Mouse (Mus musculus) ovary, postnatal 14 days (tissue): ENCODE measurements around the gene Fam196b.

Experiments
- DNase-seq: peaks from one replicate; pipeline ENCODE4 v3.0.0; 2022; ENCODE audit warnings: low spot score

Fam196b gene

GRCm38 (mm10) chr11:34406309-34406708 is 91.7 kb downstream of the Fam196b start:
- DNase-seq = no peak

DNA sequence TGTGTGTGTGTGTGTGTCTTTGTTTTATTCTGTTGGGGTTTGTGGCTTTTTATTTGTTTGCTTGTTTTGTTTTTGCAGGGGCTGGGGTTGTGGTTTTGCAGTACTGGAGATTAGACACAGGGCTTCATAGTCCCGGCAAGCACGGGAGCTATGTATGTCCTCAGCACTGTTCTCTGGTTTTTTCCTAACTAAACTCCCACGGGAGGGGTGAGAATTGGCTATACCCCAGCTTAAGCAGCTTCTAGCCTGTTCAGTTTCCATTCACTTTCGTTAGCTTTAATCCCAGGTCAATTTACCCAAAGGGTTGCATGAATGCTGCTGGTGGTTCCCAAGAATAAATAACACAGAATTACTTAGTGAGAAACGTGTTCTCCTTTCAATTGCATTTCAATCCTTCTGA is 92.2 kb downstream of the Fam196b start:
- DNase-seq = no peak

DNA sequence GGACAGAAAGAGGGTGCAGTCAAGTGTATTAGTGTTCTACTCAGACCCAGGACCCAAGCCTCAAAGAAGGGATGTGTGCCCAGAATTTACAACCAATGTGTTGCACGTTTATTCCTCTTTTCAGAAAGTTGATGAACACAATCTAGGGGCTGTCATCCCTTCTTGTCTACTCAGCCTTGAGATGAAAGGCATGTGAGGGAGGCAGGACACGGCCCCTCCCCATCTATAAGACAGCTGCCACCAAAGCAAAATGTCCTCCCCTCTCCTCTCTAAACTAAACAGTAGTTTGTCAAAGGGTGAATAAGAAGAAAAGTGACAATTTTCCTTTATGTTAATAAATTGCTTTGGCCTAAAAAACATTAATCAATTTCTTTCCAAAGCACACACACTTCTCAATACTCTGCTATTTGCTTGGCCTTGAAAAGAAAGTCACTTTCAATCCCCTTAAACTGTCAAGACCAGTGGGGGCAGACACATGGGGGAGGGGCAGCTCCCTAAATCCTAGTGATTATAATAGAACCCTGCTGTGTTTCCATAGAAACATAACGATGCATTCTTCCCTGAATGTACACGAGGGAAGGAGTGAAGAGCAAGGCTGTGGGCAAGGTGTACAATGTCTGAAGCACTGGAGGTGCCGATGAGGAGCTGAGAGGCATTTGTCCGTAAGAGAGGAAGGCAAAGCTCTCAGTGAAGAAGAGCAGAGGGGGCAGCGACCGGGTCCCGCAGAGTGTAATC is 101.4 kb downstream of the Fam196b start:
- no peak for DNase-seq

DNA sequence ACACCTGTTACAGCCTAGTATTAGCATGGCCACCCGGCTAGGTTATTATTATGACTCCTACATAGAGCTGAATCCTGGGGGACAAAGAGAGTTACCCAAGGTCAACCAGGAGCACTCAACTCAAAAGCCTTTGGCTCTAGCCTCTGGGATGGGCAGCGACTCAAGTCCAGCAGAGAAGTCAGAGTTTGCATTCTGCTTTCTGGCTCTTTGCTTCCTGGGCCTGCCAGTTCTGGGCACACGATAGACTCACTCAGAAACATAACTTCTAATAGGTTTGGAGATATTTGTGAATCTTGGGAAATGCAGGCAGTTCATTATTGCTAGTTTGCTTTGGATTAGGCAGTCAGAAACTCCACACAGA is 102.0 kb downstream of the Fam196b start:
- DNase-seq = no peak

DNA sequence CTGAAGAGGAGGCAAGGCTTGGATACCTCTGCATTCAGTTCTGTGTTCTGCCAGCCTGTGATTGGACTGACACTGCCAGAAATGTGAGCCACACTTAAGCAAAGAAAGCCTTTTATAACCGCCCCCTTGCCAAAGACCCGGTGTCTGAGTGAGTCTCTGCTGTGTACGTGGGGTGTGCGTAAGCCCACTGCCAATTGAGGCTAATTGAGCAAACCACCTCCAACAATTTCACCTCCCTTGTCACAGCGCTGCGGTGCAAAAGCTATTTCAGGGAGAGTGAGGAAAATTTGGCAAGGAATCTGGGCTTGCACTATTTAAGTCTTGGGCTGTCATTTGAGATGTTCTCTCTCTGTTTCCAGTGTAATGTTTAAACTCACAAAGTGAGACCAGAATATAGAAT is 106.4 kb downstream of the Fam196b start:
- no peak for DNase-seq

- DNase-seq = no peak
These were observed 109.9 kb downstream of the Fam196b start for GRCm38 (mm10) chr11:34424546-34424945.

DNA sequence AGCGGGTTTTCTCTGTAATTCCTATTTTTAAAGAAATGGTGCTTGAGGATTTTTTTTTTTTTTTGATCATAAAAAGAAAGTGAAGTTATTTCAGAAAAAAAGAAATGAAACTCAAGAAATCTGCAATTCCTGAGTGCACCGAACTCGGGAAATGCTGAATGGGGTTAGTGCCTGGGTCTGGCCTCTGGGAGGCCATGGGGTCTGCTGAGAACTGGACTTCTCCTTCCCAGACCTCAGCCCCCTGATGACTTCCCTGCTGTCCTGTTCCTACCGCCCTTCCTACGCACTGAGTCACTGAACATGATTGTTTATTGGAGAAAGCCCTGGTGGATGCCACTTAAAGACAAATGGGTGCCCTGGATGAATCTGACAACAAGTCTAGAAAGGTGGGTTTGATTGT is 112.6 kb downstream of the Fam196b start:
- DNase-seq = no peak

DNA sequence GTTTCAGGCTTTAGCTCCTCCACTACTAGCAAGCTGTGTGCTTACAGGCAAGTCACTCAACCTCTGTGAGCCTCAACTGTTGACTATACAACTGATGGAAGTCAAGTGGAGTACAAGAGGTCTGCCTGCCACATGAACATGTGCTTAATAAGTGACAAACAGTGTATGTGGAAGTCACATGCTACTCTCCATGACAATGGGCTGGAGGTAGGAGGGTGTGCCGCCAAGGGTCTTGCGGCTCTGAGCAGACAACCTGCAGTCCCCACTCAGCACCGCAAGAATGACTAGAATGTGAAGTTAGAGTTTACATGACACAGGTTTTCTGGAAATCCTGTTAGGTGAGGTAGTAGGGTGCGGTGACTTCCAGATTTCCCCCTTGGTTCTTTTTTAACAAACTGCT is 116.3 kb downstream of the Fam196b start:
- DNase-seq = no peak

DNA sequence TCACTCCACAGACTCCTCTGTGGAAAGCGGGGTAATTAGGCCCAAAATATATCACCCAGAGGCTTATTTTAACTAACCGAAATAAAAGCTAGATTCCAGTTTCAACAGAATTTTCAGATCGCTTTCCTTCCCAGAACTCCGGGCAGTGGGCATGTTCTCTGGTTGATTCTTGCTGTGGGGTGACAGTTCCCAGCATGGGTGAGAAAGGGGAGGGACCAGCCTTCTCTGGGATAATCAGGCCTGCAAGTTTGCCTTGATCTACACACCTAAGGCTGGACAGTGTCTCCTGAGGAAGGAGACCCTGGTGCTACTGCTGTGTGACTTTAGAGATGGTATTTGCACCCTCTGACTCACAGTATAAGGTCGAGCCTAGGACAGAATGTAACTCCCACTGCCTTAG is 116.7 kb downstream of the Fam196b start:
- DNase-seq = no peak

DNA sequence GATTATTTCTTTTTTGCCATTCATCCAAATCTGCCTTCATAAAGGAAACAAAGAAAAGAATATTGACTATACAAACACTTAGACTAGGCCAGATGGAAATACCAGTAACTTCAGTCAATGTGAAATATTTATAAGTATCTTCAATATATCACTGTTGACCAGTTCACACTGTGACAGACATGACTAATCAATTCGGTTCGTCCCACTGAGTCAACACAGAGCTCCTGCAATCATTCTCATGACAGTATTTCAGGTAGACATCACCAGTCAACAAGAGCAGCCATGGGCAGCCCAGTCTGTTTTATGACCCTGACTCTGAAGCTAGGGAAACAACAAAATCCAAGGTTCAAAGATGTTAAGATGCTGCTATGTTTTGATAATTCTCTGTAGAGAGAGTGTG is 117.4 kb downstream of the Fam196b start:
- no peak for DNase-seq

DNA sequence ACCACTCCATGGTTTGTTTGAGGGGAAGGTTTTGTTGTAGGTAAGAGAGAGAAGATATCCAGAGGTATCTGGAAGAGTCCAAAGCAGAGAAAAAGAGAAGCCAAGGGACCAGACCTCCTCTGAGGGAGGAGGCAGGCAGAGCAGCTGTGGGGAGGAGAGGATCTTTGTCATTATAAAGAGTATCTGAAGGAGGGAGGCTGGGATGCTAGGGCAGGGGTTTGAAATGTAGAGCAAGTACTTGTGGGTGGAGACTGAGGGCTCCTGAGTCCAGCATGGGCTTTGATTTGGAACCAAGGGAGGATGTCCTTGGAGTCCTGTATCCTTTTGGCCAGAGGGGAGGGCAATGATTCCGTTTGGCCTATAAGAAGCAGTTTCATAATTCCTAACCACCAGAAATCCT is 122.8 kb downstream of the Fam196b start:
- DNase-seq = no peak

- DNase-seq = no peak
These were observed 123.8 kb downstream of the Fam196b start for GRCm38 (mm10) chr11:34438429-34438828.

- peak; percentile 11 for DNase-seq
These were observed 133.3 kb downstream of the Fam196b start for GRCm38 (mm10) chr11:34447891-34448290.

DNA sequence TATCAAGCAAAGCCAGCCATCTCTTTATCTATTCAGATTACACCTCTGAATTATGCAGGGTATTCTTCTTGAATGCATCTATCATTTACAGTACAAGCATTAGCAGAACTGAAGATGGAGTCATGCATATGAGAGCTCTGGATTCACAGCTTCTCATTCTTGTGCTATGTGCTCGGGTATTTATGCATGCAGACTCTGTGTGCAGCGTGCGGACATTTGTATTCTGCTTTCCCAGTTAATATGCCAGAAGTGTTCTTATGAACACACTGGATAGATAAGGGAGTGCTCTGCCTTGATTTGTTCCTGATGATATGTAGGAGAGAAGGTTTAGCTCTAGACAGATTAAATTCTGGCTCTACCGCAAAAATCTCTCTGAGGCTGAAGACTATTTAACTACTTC is 135.3 kb downstream of the Fam196b start:
- DNase-seq = no peak

DNA sequence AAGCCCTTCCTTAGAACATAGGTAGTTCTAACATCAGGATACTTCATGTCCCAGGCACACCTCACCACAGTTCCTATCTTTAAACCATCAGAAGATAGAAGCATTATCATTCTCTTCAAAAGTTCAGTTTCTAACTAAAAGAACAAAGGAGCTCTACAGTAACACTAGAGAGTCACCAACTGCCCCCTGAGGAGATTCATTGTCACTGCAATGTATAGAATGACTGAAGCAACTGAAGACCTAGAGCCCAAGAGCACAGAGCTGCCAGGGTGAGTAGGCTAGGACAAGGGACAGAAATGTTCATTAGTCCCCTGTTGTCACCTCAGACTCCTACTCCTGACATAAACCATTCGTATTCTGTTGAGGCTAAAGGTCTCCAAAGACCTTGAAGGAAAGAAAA is 152.4 kb downstream of the Fam196b start:
- no peak for DNase-seq

- DNase-seq = no peak
These were observed 153.9 kb downstream of the Fam196b start for GRCm38 (mm10) chr11:34468571-34468970.

GRCm38 (mm10) chr11:34469792-34470191 is 155.2 kb downstream of the Fam196b start:
- no peak for DNase-seq
